Mouse (Mus musculus) gastrocnemius, adult 2 months (tissue): ENCODE results near the gene Mpp6. TPM values are rescaled to one million over a fixed set of nuclear protein-coding genes. Genes with fewer than 3 reads are reported as not detected.
A peak's percentile ranks its signal among the peaks of the same experiment; 100 is the strongest.

Source experiments
- DNase-seq: peaks from one replicate; pipeline ENCODE4 v3.0.0; 2022
- H3K27ac ChIP-seq: fragments of 200-600 bp; 2 replicates; pipeline ENCODE4 v1.8.1; 2022; ENCODE audit warnings: mild to moderate bottlenecking
- H3K4me3 ChIP-seq: fragments of 200-600 bp; 2 replicates; pipeline ENCODE4 v1.8.1; 2022; ENCODE audit warnings: mild to moderate bottlenecking, moderate library complexity
- CTCF ChIP-seq: fragments of 200-600 bp; IDR thresholded peaks from 2 replicates; pipeline ENCODE4 v1.8.1; 2022; ENCODE audit warnings: antibody characterized with exemption, mild to moderate bottlenecking, moderate library complexity
- intact Hi-C: fragments of 180-260 bp; cut with DNase I; formaldehyde crosslinking; loops from one replicate; pipeline ENCODE4 v1.15.1; 2025
- total RNA-seq, 2 experiments: library from RNA; stranded (reverse); gene quantifications; 2 replicates each; pipeline ENCODE4 v1.2.3; 2021

Mpp6 gene
- total RNA-seq, 2 experiments from 2014 or later, result 126 to 135 TPM

DNA sequence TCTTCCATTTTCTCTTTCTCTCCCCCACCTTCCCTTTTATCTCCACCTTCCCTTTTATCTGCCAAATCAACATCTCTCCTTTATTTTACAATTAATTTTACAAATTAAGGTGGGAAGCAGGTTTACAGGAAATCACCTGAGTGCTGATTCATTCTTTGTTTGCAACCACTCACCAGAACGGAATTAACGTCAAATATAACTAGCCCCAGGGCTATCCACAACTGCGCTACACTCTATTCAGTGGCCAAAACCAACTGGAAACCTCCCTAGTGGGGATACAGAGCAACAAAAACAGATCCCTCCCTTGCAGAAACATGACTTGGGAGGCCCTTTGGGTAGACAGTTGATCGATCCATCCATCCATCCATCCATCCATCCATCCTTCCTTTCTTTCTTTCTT is 58.8 kb downstream of the Mpp6 start:
- no peak for TF ChIP-seq CTCF
- no peak for DNase-seq
- intact Hi-C loops, result no loop called here
- Histone ChIP-seq H3K4me3 (no peak overlapping the region), H3K27ac (no peak overlapping the region)

DNA sequence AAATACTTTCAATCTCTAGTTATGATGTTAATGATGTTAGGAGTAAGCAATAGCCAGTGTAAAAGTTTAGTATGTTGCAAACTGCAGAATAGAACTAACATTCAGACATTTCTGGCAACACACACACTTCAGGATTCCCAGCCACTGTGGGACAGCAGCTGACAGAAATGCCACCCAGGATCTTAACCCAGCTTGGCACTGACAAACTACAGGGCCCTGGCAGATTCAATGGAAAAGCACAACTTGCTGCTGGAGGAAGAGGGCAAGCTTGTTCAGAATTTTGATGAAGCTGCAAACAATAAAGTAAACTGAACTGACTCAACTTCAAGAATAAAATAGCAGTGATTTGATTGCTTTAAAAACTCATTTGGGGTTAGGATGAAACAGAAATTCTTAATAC is 59.7 kb downstream of the Mpp6 start:
- Histone ChIP-seq H3K27ac (peak overlapping the region; percentile 4; the same call in 1 of the 2 replicates), H3K4me3 (no peak overlapping the region)
- no peak for TF ChIP-seq CTCF
- DNase-seq, result peak; percentile 40
- intact Hi-C loops, result no loop called here

DNA sequence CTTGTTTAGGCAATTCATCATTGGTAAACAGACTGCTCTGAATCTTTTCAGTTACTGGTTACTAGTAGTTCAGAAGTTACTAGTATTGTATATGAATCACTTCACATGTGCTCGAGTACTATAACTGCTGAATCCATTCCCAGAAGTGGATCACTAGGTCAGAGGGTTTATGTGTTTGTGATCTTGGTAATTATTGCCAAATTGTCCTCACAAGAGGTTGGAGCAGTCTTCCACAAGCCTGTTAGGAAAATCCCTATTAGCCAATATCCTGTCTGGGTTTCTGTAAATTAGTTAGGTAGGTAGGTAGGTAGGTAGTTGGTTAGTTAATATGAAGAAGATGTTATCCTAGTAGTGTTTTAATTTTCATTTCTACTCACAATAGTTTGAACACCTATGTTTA is 65.7 kb downstream of the Mpp6 start:
- TF ChIP-seq CTCF, result no peak
- Histone ChIP-seq H3K27ac (no peak overlapping the region), H3K4me3 (no peak overlapping the region)
- intact Hi-C loops, result no loop called here
- no peak for DNase-seq

DNA sequence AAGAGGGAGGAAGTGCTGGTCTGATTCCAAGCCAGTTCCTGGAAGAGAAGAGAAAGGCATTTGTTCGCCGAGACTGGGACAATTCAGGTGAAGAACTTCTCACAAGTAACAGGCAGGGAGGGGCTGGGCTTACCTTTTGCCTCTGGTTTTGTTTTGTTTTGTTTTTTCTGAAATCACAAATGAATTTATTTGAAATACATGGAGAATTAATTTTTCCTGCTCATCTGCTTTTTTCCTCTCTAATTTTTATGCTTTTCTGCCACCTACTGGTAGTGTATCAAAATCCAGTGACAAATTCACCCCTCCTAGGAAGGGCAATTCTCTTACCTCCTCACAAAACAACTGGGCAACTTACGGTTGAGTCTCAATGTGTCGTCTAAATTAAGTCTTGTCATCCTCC is 70.1 kb downstream of the Mpp6 start:
- peak; percentile 70 for TF ChIP-seq CTCF
- intact Hi-C loops, result loop anchor here (1.0 to 10.0 kb wide), 2 partner anchors 68 to 255 kb away; no protein-coding TSS in a partner anchor
- peak overlapping the region; percentile 20 for H3K4me3 ChIP-seq
- no peak for DNase-seq
- H3K27ac ChIP-seq, result no peak overlapping the region

DNA sequence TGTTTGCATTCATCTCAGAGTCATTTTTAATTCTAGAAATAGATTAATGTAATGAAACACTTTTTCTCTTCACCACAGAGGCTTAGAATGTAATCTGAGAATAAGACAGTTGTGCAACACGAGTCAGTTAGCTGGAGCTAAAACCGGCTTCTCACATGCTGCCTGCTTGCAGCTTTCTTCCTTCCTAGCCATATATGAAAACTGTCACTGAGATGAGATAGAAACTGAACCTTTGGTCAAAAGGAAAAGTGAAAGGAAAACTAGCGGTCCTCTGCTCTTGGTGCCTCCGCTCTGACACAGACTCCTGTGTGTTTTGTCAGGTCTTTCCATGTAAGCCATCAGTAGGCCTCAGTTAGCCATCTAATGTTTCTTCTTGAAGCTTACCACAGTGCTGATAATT is 77.9 kb downstream of the Mpp6 start:
- intact Hi-C loops, result loop anchor here (2.0 to 10.0 kb wide), 2 partner anchors 77 to 263 kb away; partner anchors contain the start of gene Mpp6
- H3K4me3 ChIP-seq, result peak overlapping the region; percentile 63
- peak overlapping the region; percentile 90 for H3K27ac ChIP-seq
- no peak for TF ChIP-seq CTCF
- peak; percentile 20 for DNase-seq

DNA sequence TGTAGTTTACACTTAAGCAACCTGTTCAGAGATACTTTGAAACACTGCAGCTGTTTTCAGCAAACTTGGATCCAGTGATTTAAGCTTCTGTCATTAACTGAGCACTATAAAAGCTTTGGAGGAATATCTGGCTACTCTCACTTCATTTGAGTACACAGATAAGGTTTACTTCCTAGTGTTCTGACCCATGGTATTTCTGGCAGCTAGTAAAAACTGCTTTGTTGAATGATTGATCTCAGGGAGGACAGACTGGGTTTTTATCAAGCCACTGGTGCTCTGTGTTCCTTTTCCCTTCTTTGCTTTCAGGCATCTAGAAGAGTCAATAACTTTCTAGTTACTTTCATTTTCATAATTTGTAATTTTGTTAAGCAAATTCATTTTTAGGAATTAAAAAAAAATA is 79.3 kb downstream of the Mpp6 start:
- no peak for DNase-seq
- Histone ChIP-seq H3K27ac (peak overlapping the region; percentile 90), H3K4me3 (no peak overlapping the region)
- intact Hi-C loops, result loop anchor here (2.0 to 10.0 kb wide), 2 partner anchors 79 to 265 kb away; partner anchors contain the start of gene Mpp6
- no peak for TF ChIP-seq CTCF

DNA sequence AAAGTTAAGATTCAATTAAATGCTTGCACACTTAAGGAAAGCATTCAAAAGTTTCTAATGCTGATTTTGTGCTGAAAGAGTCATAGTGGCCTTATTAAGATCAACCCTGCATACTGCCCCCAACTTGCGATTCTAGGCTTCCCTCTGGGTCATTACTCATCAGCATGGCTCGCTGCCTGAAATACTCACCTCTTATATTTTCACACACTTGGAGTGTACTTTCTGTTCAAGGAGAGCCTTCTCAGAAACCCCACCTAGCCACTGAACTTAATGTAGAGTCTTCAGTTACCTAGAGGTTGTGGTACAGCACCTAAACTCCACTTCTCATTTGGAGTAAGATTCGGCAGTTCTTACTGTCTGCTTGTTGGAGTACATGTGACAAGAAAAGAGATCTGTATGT is 81.6 kb downstream of the Mpp6 start:
- no peak for TF ChIP-seq CTCF
- no peak overlapping the region for H3K27ac ChIP-seq
- H3K4me3 ChIP-seq, result no peak overlapping the region
- intact Hi-C loops, result no loop called here
- no peak for DNase-seq

DNA sequence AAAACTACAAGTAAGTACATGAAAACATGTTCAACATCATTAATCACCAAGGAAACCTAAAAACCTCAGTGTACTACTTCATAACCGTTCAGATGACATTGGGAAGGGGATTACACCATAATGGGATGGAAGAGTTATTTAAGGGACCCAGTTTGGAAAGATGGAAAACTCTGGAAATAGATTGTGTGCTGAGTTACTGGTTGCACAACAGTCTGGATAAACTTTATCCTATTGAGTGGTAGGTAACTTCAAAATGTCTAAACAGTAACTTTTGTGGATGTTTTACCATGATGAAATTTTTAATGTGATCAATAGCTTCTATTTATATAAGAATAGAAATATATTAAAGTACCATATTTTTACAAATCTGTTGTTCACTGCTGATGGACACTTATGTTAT is 82.1 kb downstream of the Mpp6 start:
- no peak for TF ChIP-seq CTCF
- DNase-seq, result no peak
- intact Hi-C loops, result no loop called here
- Histone ChIP-seq H3K4me3 (no peak overlapping the region), H3K27ac (no peak overlapping the region)

DNA sequence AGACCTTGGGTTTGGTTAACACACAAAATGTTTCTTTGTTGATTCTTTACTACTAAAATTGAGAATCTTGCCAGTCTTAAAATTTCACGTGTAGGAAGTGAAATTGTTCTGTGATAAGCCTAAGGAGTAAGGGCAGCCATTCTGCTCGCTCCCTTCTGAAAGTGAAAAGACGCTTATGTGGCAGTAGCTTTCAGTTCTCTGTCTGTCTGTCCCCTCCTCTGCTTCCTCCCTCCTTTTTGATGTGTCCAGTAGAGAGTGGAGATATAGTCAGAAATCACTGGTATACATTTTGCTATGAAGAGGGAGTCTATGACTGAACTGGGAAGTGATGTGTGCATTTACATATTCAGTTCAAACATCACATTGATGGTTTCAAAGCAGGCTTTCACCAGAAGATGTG is 82.8 kb downstream of the Mpp6 start:
- Histone ChIP-seq H3K27ac (no peak overlapping the region), H3K4me3 (no peak overlapping the region)
- TF ChIP-seq CTCF, result no peak
- no peak for DNase-seq
- intact Hi-C loops, result no loop called here

DNA sequence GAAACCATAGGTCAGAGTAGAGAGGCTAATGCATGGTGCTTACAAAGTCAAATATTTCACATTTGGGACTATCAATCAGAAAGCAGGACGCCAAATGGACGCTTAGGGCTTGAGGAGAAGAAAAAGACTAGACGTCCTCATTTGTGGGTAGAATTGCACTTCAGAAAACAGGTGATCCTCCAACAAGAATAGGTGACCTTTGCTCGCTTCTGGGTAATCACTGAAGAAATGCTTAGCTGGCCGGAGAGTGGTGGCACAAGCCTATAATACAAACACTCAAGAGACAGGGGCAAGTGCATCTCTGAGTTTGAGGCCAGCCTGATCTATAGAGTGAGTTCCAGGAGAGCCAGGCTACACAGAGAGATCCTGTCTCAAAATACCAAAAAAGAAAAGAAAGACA is 83.8 kb downstream of the Mpp6 start:
- TF ChIP-seq CTCF, result no peak

DNA sequence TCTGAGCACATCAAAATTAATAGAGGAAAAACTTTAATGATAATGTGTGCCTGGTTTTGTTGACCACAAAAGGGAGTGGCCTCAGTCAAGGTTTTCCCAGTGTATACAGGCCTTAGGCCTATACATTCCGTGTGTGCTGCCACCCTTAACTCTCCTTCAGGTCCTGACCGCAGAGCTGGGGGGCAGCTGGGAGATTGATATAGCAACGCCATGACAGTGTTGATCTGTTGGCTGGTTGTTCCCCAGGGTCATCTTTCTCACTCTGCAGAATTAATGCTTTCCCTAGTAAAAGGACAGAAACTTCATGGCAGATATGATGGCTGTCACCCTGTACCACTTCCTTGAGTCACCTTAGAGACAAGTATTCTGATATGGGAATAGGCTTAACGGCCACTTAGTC is 94.3 kb downstream of the Mpp6 start:
- no peak overlapping the region for H3K4me3 ChIP-seq
- TF ChIP-seq CTCF, result no peak
- H3K27ac ChIP-seq, result no peak overlapping the region
- no peak for DNase-seq
- intact Hi-C loops, result no loop called here

More for the DNA sequence above, 83.8 kb downstream of the Mpp6 start:
- intact Hi-C loops, result no loop called here
- no peak for DNase-seq
- Histone ChIP-seq H3K27ac (no peak overlapping the region), H3K4me3 (no peak overlapping the region)

DNA sequence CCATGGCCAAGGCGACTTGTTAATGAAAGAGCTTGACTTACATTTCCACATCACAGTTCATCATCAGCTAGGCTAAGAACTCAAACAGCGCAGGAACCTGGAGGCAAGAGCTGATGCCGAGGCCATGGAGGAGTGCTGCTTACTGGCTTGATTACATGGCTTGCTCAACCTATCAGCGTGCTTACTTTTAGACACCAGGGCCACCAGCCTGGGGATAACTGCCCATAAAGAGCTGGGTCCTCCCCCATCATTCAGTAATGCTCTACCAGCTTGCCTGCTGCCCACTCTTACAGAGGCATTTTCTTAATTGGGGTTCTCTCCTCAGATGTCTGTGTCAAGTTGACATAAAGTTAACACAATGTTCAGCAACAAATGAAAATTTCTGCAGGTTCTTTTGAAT is 95.1 kb downstream of the Mpp6 start:
- intact Hi-C loops, result no loop called here
- Histone ChIP-seq H3K4me3 (no peak overlapping the region), H3K27ac (no peak overlapping the region)
- TF ChIP-seq CTCF, result no peak
- DNase-seq, result no peak

DNA sequence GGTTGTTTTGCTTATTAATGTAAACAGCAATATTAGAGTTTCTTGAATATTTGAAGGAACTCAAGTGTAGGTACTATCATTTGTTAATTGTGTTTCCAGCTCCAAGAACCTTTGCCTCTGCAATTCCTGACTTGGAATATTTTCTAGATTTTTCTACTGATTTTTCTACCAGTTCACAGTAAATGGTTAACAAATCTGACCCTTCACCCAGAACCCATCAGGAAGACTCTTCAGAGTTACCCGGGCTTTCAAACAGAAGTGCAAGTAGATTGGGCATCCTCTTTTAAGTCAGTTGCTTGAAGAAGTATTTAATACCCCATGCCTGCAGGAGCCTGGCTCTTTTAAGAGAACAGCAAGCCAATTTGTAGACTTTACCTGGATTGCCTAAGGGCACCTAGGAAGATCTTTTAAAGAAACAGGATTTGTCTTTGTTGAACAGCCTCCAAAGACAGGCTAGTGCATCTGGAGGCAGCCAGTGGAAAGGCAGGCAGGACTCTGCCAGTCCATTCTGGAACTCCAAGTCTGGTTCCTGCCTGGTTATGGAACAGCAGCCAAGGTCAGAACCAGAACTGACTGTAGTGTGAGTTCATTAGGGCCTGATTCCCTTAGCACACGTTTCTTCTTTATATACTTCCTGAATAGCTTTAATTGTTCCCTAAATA is 104.8 kb downstream of the Mpp6 start:
- H3K4me3 ChIP-seq, result no peak overlapping the region
- no peak for DNase-seq
- intact Hi-C loops, result no loop called here

DNA sequence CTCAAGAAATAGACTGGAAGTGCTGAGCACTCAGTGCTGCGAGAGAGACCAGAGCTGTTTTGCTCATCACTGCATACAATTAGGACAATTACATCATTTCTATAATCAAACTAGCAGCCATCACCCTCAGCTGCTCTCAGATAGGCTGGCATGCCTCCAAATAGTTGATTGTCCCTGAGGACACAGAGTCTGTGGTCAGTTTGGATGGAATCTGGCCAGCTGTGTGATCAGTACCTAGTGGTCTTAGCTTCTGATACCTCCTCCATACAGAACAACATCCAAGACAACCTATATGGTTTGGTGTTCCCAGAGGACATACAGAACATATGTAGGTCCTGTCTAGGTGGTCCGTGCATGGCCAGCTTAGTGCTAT is 105.3 kb downstream of the Mpp6 start:
- no peak for TF ChIP-seq CTCF
- intact Hi-C loops, result no loop called here
- no peak overlapping the region for H3K4me3 ChIP-seq
- H3K27ac ChIP-seq, result no peak overlapping the region
- DNase-seq, result no peak

More for the DNA sequence above, 104.8 kb downstream of the Mpp6 start:
- TF ChIP-seq CTCF, result no peak
- H3K27ac ChIP-seq, result no peak overlapping the region
